Mouse (Mus musculus): Measurements from ENCODE around the gene BC034090.

GRCm38 (mm10) chr1:155205822-155206660 is 38.2 kb downstream of the BC034090 start:
- TF ChIP-seq POLR2A (IDR thresholded peaks at IDR 0.05; ENCODE audit: borderline replicate concordance, low read depth, low read length) (no peak), CTCF (IDR thresholded peaks at IDR 0.05; ENCODE audit: low read depth, low read length) (no peak)

Measured in bone marrow macrophage, adult 2 months (primary cell).